Mouse (Mus musculus) limb, embryonic 11.5 days (tissue): ENCODE data around the gene Scrt2. TPM values are rescaled to one million over a fixed set of nuclear protein-coding genes. Genes with fewer than 3 reads are reported as not detected.
"Not testable (repeated sequence)": the region's sequence is repeated elsewhere in the genome, so short reads cannot be mapped to it uniquely, and the experiment has no call there.

ENCODE experiments used
- ATAC-seq: fragments of 200-750 bp; cut with Nextera tagmentation; 2 replicates; pipeline ENCODE4 v1.8.0; 2017; ENCODE audit warnings: low read depth; ENCODE audit not compliant: insufficient number of reproducible peaks, low FRiP score, low TSS enrichment
- DNase-seq: peaks from one replicate; pipeline ENCODE4 v3.0.0-alpha.2; 2015; ENCODE audit warnings: low spot score
- H3K27ac ChIP-seq: fragments of 300-500 bp; sonication (generic); replicated peaks from 2 replicates; pipeline ENCODE4 v1.5.1; 2014; ENCODE audit warnings: low read depth, mild to moderate bottlenecking, low read length
- H3K27me3 ChIP-seq: fragments of 300-500 bp; sonication (generic); 2 replicates; pipeline ENCODE4 v1.6.1; 2014; ENCODE audit warnings: mild to moderate bottlenecking, low read length, mixed read lengths; ENCODE audit not compliant: control insufficient read depth, insufficient read depth
- H3K36me3 ChIP-seq: fragments of 300-500 bp; sonication (generic); 2 replicates; pipeline ENCODE4 v1.6.1; 2014; ENCODE audit warnings: mild to moderate bottlenecking, low read length, moderate library complexity, mixed read lengths; ENCODE audit not compliant: control insufficient read depth, insufficient read depth
- H3K4me1 ChIP-seq: fragments of 300-500 bp; sonication (generic); 2 replicates; pipeline ENCODE4 v1.6.1; 2014; ENCODE audit warnings: low read length, mixed read lengths; ENCODE audit not compliant: control insufficient read depth, insufficient read depth
- H3K4me2 ChIP-seq: fragments of 300-500 bp; sonication (generic); 2 replicates; pipeline ENCODE4 v1.6.1; 2014; ENCODE audit warnings: low read depth, mild to moderate bottlenecking, moderate library complexity; ENCODE audit not compliant: severe bottlenecking
- H3K4me3 ChIP-seq: fragments of 300-500 bp; sonication (generic); 2 replicates; pipeline ENCODE4 v1.5.1; 2014; ENCODE audit warnings: low read depth, low read length
- H3K9ac ChIP-seq: fragments of 300-500 bp; sonication (generic); 2 replicates; pipeline ENCODE4 v1.6.1; 2014; ENCODE audit warnings: mild to moderate bottlenecking, low read length
- H3K9me3 ChIP-seq: fragments of 300-500 bp; sonication (generic); 2 replicates; pipeline ENCODE4 v1.6.1; 2016; ENCODE audit warnings: low read length; ENCODE audit not compliant: control insufficient read depth
- WGBS: fragments of 180-500 bp; shearing (Covaris S2); extraction: QIAGEN DNeasy Blood & Tissue Kit; methylation state at CpG from one replicate; pipeline ENCODE4 v1.1.7; 2014; 5-methylcytosine and 5-hydroxymethylcytosine counted together
- polyA plus RNA-seq: library from polyadenylated mRNA; unstranded; fragments of >200 nt; fragmentation: Nextera tagmentation; extraction: Ambion mirVana; gene quantifications from 2 replicates; pipeline ENCODE4 v1.2.1, GENCODE M21; 2014

The Scrt2 gene
- polyA plus RNA-seq, 1 experiment from 2014 or later = 0.07 TPM

GRCm38 (mm10) chr2:152051985-152052384 lies 29.3 kb upstream of the Scrt2 start:
- H3K27ac ChIP-seq = no peak overlapping the region
- WGBS = 77% methylated on average over 3 of the region's 3 CpGs
- H3K4me2 ChIP-seq = no peak overlapping the region
- ATAC-seq (no peak), DNase-seq (no peak)
- peaks cover 43% of the 10 kb centered on the region for H3K27me3 ChIP-seq
- no peaks in the 10 kb centered on the region for H3K9me3 ChIP-seq
- peaks cover 7% of the 10 kb centered on the region; the same call in 1 of the 2 replicates for H3K4me1 ChIP-seq
- H3K9ac ChIP-seq = no peak overlapping the region
- no peaks in the 10 kb centered on the region for H3K36me3 ChIP-seq
- H3K4me3 ChIP-seq = no peak overlapping the region

- no peak for ATAC-seq
- no peak overlapping the region for H3K9ac ChIP-seq
Measured at GRCm38 (mm10) chr2:152055406-152055805, 25.9 kb upstream of the Scrt2 start.

GRCm38 (mm10) chr2:152056368-152057251 lies 24.7 kb upstream of the Scrt2 start:
- no peak overlapping the region for H3K4me3 ChIP-seq
- H3K27me3 ChIP-seq = 0 out of 2 replicates have a peak, but pooled peaks cover 3% of the 10 kb centered on the region
- ATAC-seq = no peak

More at GRCm38 (mm10) chr2:152055406-152055805, 25.9 kb upstream of the Scrt2 start:
- Histone ChIP-seq H3K4me3 (no peak overlapping the region), H3K9me3 (no peaks in the 10 kb centered on the region), H3K27me3 (peaks cover 9% of the 10 kb centered on the region), H3K27ac (no peak overlapping the region), H3K36me3 (no peaks in the 10 kb centered on the region), H3K4me2 (no peak overlapping the region), H3K4me1 (no peaks in the 10 kb centered on the region)
- 71% methylated on average over 1 of the region's 1 CpGs for WGBS
- DNase-seq = no peak

GRCm38 (mm10) chr2:152057252-152057563 lies 24.1 kb upstream of the Scrt2 start:
- no peak overlapping the region for H3K4me2 ChIP-seq
- no peaks in the 10 kb centered on the region for H3K27me3 ChIP-seq
- no peak for DNase-seq
- no peaks in the 10 kb centered on the region for H3K4me1 ChIP-seq
- no peaks in the 10 kb centered on the region for H3K36me3 ChIP-seq
- no peak overlapping the region for H3K9ac ChIP-seq
- WGBS = 76% methylated on average over 9 of the region's 9 CpGs
- no peak overlapping the region for H3K4me3 ChIP-seq
- ATAC-seq = no peak
- H3K27ac ChIP-seq = no peak overlapping the region
- H3K9me3 ChIP-seq = no peaks in the 10 kb centered on the region

More at GRCm38 (mm10) chr2:152056368-152057251, 24.7 kb upstream of the Scrt2 start:
- no peak overlapping the region for H3K4me2 ChIP-seq
- H3K9me3 ChIP-seq = no peaks in the 10 kb centered on the region
- H3K9ac ChIP-seq = no peak overlapping the region
- no peaks in the 10 kb centered on the region for H3K4me1 ChIP-seq
- no peak overlapping the region for H3K27ac ChIP-seq
- WGBS = 63% methylated on average over 22 of the region's 22 CpGs
- no peak for DNase-seq
- H3K36me3 ChIP-seq = no peaks in the 10 kb centered on the region

- WGBS = 78% methylated on average over 3 of the region's 3 CpGs
- H3K27ac ChIP-seq, H3K9ac ChIP-seq, H3K4me2 ChIP-seq, H3K36me3 ChIP-seq, H3K27me3 ChIP-seq, H3K9me3 ChIP-seq, H3K4me1 ChIP-seq, H3K4me3 ChIP-seq, DNase-seq, ATAC-seq: not testable (repeated sequence)
Measured at GRCm38 (mm10) chr2:152062817-152063216, 18.5 kb upstream of the Scrt2 start.

GRCm38 (mm10) chr2:152068660-152069433 lies 12.5 kb upstream of the Scrt2 start:
- Histone ChIP-seq H3K4me3 (no peak overlapping the region), H3K9ac (no peak overlapping the region), H3K27ac (no peak overlapping the region), H3K9me3 (no peaks in the 10 kb centered on the region), H3K4me1 (no peaks in the 10 kb centered on the region), H3K4me2 (no peak overlapping the region), H3K36me3 (no peaks in the 10 kb centered on the region), H3K27me3 (no peaks in the 10 kb centered on the region)
- no peak for DNase-seq
- 47% methylated on average over 11 of the region's 11 CpGs for WGBS
- ATAC-seq = no peak

GRCm38 (mm10) chr2:152069434-152069786 lies 11.9 kb upstream of the Scrt2 start:
- no peaks in the 10 kb centered on the region for H3K4me1 ChIP-seq

GRCm38 (mm10) chr2:152069941-152070340 lies 11.4 kb upstream of the Scrt2 start:
- no peak for DNase-seq
- Histone ChIP-seq H3K27me3 (0 out of 2 replicates have a peak, but pooled peaks cover 3% of the 10 kb centered on the region), H3K27ac (no peak overlapping the region), H3K4me2 (no peak overlapping the region), H3K9ac (no peak overlapping the region), H3K4me3 (no peak overlapping the region), H3K36me3 (no peaks in the 10 kb centered on the region), H3K9me3 (no peaks in the 10 kb centered on the region), H3K4me1 (no peaks in the 10 kb centered on the region)
- no peak for ATAC-seq
- WGBS = 71% methylated on average over 2 of the region's 2 CpGs

More at GRCm38 (mm10) chr2:152069434-152069786, 11.9 kb upstream of the Scrt2 start:
- no peak overlapping the region for H3K27ac ChIP-seq
- no peak overlapping the region for H3K4me3 ChIP-seq
- DNase-seq = no peak
- WGBS = 61% methylated on average over 9 of the region's 9 CpGs
- H3K9ac ChIP-seq = no peak overlapping the region
- 0 out of 2 replicates have a peak, but pooled peaks cover 2% of the 10 kb centered on the region for H3K27me3 ChIP-seq
- no peaks in the 10 kb centered on the region for H3K36me3 ChIP-seq
- no peak overlapping the region for H3K4me2 ChIP-seq
- ATAC-seq = no peak
- no peaks in the 10 kb centered on the region for H3K9me3 ChIP-seq
